Mouse (Mus musculus) left cerebral cortex, adult 9 months (tissue): ENCODE measurements around the gene Lpcat4.
"Not testable (repeated sequence)": the region's sequence is repeated elsewhere in the genome, so short reads cannot be mapped to it uniquely, and the experiment has no call there.

Experiments used
- DNase-seq, 2 experiments: peaks; one replicate each; pipeline ENCODE4 v3.0.0; 2022; ENCODE audit warnings: low spot score in 2 of 2

The Lpcat4 gene

GRCm38 (mm10) chr2:112261748-112262653 is 22.7 kb downstream of the Lpcat4 start, which contains the start of gene Nop10:
TSS of gene Nop10 (plus strand) at chr2:112261926.
- peak; percentile 76 to 95 for DNase-seq

GRCm38 (mm10) chr2:112262779-112263295 is 23.6 kb downstream of the Lpcat4 start:
- no peak for DNase-seq

- no peak for DNase-seq
Measured at GRCm38 (mm10) chr2:112264364-112264763, 25.1 kb downstream of the Lpcat4 start.

- peak; percentile 78 to 89 for DNase-seq
Measured at GRCm38 (mm10) chr2:112265448-112266241, 26.4 kb downstream of the Lpcat4 start, which contains the start of gene Slc12a6. TSS of gene Slc12a6 (plus strand) at chr2:112265825.

- DNase-seq: peak in 1 of 2 experiments; percentile 43
Measured at GRCm38 (mm10) chr2:112266242-112266592, 26.9 kb downstream of the Lpcat4 start, which contains the start of gene Gm21985. TSS of gene Gm21985 (plus strand) at chr2:112266314.

- DNase-seq: no peak
Measured at GRCm38 (mm10) chr2:112266780-112267179, 27.5 kb downstream of the Lpcat4 start.

- DNase-seq: no peak
Measured at GRCm38 (mm10) chr2:112267547-112268269, 28.4 kb downstream of the Lpcat4 start.

- no peak for DNase-seq
Measured at GRCm38 (mm10) chr2:112270011-112270410, 30.7 kb downstream of the Lpcat4 start.

- no peak for DNase-seq
Measured at GRCm38 (mm10) chr2:112272909-112273308, 33.6 kb downstream of the Lpcat4 start.

- DNase-seq: no peak
Measured at GRCm38 (mm10) chr2:112273474-112273873, 34.2 kb downstream of the Lpcat4 start.

- DNase-seq: no peak
Measured at GRCm38 (mm10) chr2:112276870-112277269, 37.6 kb downstream of the Lpcat4 start.

- DNase-seq: no peak
Measured at GRCm38 (mm10) chr2:112282846-112283245, 43.6 kb downstream of the Lpcat4 start.

- DNase-seq: no peak
Measured at GRCm38 (mm10) chr2:112284363-112285030, 45.2 kb downstream of the Lpcat4 start.

GRCm38 (mm10) chr2:112285031-112285390 is 45.7 kb downstream of the Lpcat4 start:
- no peak for DNase-seq

GRCm38 (mm10) chr2:112286062-112286461 is 46.8 kb downstream of the Lpcat4 start:
- DNase-seq: not testable (repeated sequence)

GRCm38 (mm10) chr2:112287059-112287458 is 47.8 kb downstream of the Lpcat4 start:
- DNase-seq: no peak

GRCm38 (mm10) chr2:112289507-112289906 is 50.2 kb downstream of the Lpcat4 start:
- DNase-seq: no peak

- no peak for DNase-seq
Measured at GRCm38 (mm10) chr2:112292823-112293222, 53.6 kb downstream of the Lpcat4 start.

GRCm38 (mm10) chr2:112296211-112296610 is 56.9 kb downstream of the Lpcat4 start:
- DNase-seq: peak; percentile 23 to 49
